Mouse (Mus musculus) CD8-positive naive resting alpha-beta T cell, adult 2 months (primary cell): ENCODE data around the gene Rsph3b.

Experiments
- DNase-seq, 2 experiments: peaks; one replicate each; pipeline ENCODE4 v3.0.0; 2022; ENCODE audit warnings: low read depth in 2 of 2, low spot score in 2 of 2

Rsph3b gene

DNA sequence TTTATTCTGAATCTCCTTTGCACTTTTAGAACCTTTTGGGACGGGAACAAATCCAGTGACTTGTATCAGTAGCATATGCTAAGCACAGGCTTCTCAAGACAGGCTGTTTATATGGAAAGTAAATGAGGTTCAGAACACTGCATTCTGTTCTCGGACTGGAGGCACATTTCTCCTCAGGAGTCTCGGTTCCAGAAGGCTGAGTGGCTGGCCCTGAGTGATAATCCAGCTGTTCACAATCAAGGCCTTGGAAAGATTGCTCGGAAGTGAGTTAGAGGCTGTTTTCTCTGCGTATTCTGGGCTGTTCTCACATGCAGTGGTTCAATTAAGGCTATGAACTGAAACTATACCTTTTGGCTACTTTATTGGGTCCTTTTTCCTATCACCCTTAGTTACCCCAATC, 82.9 kb downstream of the Rsph3b start:
- no peak for DNase-seq

DNA sequence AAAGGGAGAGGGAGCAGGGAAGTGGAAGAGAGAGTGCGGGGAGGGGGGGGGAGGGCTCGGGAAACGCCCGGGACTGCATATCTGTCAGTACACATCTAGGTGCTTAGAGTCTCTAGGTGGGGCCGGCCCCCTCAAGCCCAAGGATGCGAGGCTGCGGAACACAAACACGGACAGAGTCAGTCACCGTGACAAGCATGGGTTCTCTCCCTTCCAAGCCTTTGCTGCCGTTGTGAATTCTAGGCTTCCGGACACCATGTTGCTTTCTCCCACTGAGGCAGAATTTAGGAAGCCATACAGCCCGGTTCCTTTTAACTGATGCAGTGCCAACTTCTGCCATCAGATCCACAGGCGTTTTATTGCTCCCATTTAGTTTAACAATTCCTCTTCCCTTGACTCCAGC, 83.6 kb downstream of the Rsph3b start:
- no peak for DNase-seq

- no peak for DNase-seq
These were observed 85.0 kb downstream of the Rsph3b start for GRCm38 (mm10) chr17:6863521-6863920.

DNA sequence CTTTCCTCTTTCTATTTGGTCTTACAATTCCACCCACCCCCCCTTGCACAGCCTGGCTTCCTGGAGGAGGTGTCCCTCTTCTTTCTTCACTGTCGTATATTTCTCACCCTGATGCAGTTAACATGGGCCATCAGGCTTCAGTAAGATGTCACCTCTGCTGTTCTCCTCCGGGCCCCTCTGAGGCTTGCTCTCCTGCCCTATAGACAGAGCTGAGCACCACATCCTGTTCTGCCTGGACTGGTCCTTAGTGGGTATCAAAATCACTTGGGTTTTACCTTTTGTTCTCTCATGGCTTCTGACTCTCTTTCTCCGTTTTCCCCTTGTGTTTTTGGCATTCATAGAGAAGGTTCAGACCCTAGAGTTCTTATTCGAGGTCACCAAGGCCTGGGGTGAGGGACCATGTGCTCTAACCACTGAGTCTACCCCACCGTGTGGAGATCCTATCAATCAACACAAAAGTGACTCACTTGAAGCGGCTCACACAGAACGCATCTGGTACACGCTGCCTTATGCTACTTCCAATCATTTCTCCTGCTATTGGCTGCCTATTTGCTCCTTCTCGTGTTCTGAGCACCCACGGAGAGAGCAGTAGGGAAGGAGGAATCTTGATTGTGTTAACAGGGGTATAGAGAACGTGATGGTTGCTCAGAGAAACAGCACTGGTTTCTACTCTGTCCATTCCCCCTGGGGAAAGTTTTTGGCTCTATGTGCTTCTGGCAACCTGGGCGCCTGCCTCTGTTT, 86.3 kb downstream of the Rsph3b start:
- DNase-seq = no peak

DNA sequence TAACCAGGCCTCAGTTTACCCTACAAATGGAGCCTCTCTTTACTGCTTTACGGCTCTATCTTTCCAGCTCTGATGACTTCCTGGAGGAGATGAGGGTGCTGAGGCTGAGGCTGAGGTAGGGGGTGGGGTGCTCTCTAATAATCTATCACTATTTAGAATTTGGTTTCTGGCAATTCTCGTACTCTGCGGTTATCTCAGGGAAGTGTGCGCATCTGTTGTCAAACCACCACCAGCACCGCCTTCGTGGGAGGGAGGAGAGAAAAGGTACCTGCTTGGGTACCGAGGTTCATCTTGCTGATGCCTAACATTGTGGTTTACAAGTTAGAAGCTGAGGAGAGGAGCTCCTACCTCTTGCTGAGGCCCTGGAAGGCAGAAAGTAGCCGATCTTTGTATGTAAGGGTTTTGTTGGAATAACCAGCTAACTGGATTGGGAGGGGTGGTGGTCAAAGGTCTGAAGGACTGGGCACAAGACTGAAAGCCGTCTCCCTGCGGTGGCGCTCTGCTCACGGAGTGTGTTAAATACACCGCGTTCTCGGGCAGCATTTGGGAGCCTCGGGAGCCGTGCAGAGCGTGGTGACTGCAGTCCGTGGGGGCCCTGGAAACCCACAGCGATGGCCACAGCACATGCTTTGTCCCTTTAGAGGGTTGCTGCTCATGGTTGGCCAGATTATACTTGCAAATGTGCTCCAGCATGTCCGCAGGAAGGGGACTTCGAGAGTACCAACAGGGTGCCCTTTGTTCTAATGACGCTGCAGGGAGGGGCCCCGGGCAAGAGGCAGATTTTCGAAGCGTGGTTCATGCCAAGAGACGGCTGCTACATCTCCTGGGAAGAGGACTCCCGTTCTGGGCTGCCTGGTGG, 87.1 kb downstream of the Rsph3b start:
- peak; percentile 13 to 39 for DNase-seq

GRCm38 (mm10) chr17:6860491-6860897, 88.0 kb downstream of the Rsph3b start:
- DNase-seq = no peak

DNA sequence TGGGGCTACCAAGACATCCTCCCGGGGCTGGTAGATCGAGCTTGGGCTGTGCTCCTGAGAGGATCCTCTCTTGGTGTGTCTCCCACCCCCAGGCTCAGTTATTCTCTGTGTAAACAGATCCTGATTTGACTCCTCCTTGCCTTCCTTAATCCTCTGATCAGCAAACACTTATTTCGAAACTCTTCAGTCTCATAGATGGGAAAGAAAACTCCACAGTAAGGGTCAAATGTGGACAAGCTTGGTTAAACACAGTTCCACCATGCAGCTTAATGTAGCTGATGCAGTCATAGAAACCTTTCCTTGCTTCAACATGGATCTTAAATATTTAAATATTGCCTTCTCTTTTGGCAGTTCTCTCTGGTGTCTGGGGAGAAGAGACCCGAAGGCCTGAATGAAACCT, 88.4 kb downstream of the Rsph3b start:
- DNase-seq = no peak
